Mouse (Mus musculus) bone marrow, adult 2 months (tissue): ENCODE data around the gene Asic5.
A peak's percentile ranks its signal among the peaks of the same experiment; 100 is the strongest.

ENCODE experiments used
- CTCF ChIP-seq: fragments of 200-500 bp; IDR thresholded peaks from 2 replicates; pipeline ENCODE4 v1.5.1; 2011; ENCODE audit warnings: low read length, control low read depth; ENCODE audit not compliant: control insufficient read depth, insufficient read depth
- POLR2A ChIP-seq: fragments of 200-500 bp; IDR thresholded peaks from 2 replicates; pipeline ENCODE4 v1.6.1; 2011; ENCODE audit warnings: low read depth, mild to moderate bottlenecking, control low read depth, low read length, borderline replicate concordance; ENCODE audit not compliant: control insufficient read depth

- TF ChIP-seq POLR2A = no peak
- TF ChIP-seq CTCF = peak; percentile 29; the same call in 1 of the 2 replicates
Observed at GRCm38 (mm10) chr3:82029229-82029628, 47.1 kb downstream of the Asic5 start.
